Mouse (Mus musculus): ENCODE results near the gene Cnpy1.

Gene Cnpy1

DNA sequence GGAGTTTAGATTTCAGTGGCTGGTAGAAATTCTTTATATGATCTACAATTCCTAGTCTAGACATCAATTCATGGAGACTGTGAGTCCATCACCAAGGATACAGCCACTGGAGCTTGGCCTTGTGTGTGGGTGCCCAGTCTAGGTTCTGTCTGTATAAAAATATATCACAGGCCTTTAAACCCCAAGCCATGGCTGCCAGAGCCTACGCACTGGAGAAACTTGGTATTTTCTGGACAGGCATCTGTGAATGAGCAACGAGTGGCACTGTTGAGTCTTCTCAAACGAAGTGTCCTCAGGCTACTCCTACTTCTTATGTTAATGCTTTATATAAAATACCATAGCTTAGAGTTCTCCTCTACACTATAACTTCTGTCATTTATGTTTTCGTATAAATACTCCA lies 4.2 kb downstream of the Cnpy1 start:
- intact Hi-C loops (cut with DNase I): no loop called here

DNA sequence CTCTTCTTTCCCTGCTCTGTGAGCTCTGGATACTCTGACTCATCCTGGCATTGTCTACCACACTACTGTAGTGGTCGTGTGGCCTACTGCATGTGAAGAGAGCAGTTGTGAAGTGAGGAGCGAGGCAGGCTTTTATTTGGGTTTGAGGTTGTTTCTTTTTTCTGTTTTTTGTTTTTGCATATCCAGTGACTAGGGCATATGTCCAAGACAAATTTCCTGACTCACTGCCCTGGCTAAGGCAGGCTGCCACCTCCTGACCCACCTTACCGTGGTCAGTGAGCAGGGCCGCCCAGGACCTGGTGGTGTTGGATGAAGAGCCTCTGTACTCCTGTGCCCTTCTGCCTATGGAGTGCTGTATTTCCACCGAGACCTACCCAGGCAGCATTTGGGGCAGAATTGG lies 5.8 kb downstream of the Cnpy1 start:
- intact Hi-C loops (cut with DNase I): no loop called here

DNA sequence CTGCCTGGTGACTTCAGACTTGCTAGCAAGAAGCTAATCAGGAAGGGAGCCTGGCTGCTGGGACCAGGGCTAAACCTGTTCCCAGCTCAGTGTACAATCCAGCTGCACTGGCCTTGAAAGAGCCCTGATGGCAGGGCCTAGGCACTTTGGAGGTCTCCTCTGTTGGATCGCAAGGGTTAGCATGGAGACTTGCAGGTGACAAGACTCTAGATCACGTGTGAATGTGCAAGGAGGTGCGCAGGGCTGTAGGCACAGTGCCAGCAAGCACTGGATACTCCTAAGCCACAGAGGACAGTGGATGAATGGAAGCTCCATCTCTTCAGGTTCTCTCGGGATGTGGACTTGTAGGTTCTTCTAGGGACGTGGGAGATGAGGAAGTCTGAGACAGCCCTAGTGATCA lies 6.7 kb downstream of the Cnpy1 start:
- intact Hi-C loops (cut with DNase I): no loop called here

DNA sequence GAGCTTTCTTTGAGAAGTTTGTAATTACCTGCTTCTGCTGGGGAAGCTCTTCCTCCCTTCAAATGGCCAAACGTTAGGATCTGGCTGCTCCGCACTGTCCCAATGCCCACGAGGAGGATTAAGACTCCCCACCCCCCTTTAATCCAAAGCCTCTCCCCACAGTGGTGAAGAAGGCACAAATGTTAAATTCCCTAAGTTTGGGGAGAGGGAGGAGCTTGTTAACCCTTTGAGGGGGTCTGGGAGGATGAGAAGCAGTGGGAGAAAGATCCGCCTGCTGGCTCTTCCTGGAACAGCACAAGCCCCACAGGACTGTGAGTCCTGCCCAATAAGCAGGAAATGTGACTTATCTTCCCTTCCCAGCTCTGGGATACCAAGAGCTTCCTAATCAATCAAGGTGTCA lies 7.5 kb downstream of the Cnpy1 start:
- intact Hi-C loops (cut with DNase I): no loop called here

DNA sequence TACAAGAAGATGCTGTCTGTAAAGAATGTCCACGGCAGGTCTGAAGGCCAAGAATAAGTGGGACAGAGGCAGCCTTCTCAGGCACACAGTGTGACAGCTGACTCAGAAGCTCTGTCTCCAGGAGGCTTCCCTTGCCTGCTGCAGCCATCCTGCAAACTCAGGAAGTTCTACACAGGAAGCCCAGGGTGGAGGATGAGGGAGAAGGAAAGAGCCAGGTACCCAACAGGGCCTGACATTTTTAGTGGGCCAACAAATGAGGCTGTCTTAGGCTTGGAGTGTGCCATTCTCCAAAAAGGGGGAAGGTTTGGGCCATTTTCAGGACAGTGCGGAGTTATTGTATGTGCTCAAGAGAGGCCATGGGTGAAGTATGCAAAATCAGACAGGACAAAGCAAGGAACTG lies 7.9 kb downstream of the Cnpy1 start:
- intact Hi-C loops (cut with DNase I): no loop called here

DNA sequence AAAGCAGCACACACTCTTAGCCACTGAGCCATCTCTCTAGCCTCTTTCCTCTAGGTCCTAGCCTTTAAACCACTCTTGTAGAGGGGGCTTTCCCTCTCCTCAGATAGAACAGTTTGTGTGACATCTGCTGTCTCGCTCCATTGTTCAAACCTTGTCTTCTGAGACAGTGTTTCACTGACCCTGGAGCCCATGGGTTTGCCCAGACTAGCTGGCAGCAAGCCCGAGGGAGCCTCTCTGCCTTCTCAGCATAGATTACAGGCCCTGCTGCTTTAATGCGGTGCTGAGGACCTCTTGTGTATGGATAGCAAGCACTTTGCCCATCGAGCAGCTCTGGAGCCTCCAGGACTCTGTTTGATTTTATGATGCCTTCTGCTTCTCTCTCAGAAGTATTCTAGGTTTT lies 8.6 kb downstream of the Cnpy1 start:
- intact Hi-C loops (cut with DNase I): no loop called here

DNA sequence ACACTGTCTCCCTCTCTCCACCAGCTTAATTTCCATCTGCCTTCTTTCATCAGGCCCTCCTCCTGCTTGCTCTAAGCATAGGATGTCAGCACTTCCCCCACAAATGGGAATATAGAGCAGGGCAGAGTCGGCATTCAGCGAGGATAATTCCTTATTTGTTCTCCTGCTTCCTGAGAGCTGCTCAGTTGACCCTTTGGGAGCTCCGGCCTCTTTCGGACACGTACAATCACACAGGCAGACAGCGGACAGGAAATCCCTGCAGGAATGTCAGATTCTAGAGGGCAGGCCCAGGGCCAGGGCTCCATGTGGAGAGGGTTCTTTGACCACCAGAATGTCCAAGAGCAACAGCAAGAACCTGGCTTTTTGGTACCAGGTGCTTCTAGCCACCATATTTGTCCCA lies 9.5 kb downstream of the Cnpy1 start:
- intact Hi-C loops (cut with DNase I): no loop called here

DNA sequence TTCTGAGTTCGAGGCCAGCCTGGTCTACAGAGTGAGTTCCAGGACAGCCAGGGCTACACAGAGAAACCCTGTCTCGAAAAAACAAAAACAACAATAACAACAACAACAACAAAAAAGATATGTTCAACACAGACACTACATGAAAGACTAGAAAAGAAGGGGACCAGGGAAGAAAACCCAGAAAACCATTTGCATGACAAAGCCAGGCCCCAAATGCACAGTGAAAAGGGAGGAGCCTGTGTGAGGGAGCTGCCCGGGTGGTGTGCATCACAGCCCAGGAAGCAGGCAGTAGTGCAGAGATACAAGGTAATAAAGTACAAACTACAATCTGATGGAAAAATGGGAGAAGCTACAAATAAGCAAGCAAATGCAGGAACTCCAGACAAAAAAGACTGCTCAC lies 13.5 kb downstream of the Cnpy1 start:
- intact Hi-C loops (cut with DNase I): no loop called here

DNA sequence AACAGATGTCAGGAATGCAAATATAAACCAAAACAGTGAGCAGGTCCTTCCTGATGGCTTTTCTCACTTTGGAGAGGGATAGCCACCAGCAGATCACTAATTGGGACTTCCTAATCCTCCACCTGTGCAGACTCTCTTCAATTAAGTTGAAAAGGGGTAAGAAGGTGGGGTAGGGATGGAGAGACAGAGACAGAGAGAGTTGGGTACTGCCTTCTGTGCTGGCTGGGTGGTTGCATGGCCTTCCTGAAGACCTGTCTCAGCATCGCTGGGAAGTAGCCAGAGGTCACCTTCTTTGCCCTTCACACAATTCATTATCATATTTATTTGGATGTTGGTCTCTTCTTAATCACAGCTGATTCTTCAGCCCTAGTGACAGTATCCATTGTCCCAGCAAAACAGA lies 26.0 kb downstream of the Cnpy1 start:
- intact Hi-C loops (cut with DNase I): no loop called here

DNA sequence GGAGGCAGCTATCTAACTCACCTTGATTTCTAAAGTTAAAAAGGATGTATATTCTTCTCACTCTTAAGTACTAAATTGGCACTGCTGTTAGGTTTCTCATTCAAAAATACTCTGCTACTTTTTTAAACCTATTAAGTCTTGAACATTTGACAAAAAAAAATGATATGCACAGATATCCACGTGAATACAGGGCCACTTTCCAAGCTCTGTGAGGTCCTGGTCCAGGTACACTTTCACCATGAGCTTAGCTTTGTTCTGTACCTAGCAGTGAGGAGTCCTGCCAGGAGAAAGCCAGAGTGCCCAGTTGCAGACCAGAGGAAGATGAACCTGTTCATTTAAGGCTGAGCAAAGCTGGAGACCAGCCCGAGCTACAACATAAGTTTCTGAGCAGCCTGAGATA lies 32.2 kb downstream of the Cnpy1 start:
- intact Hi-C loops (cut with DNase I): no loop called here

DNA sequence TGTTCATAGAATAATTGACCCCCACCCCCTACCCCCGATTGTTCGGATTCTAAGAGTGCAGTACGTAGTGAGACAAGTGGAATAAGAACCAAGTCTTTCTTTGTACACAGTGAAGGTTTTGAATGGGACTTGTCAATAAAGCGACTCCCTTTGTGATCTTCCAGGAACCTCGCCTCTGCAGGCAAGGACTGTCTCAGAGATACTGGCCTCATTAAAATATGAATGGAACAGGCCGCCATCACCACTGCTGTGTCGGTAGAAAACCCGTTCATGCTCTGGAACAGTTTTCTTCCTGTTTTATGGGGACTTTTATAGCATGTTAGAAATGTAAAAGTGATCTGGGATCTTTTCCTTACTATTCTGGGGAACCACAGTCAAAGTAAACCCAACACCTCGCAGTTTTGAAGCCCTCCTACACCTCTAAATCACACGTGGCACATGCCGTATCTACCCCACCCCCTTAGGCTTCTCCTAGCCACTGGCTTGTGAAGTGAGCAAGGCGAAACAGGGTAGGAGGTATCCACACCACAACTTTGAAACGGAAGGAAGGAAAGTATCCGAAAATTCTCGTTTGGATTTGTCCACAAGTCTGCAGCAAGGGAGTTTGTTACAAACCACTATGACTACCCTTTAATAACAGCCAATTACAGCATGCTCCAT lies 33.8 kb downstream of the Cnpy1 start:
- intact Hi-C loops (cut with DNase I): no loop called here

DNA sequence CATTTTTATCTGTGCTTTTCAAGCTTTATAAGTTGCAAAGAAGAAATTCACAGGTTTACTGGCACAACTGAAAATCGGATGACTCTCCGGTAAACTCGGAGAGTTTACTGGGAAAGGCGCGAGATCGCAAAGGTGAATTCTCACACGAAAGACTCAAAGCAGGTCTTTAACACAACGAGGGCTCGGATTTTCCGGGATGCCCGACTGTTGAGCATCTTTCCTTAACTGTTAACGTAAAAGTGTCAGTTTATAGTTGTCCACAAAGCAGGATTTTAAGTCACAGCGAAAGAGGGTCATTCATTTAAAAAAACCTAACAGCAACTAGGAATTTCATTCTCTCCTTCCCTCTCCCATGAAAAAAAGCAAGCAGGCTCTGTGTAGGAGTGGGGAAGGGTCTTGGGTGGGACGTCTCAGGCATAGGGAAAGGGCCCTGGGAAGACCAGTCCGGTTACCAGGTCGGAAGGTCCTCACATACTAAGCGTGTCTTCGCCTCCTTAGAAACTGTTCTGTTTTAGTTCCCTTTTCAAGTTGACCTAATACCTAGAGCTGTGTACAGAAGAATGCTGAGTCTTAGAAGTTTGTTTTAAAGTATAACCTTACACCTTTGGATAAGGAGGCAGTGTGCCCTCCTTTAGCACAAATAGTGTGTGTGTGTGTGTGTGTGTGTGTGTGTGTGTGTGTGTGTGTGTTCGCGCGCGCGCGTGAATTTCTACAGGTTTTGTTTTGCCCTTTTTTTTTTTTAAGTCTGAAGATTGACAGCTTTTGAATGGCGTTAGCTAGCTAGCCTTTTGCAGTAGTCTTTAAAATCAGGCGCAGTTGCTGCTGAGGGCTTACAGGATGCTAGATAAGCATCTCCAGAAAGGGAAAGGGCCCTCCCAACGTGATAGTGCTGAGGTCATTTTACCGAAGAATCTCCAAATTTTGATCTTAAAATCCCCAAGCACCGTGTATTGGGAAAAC lies 34.7 kb downstream of the Cnpy1 start:
- intact Hi-C loops (cut with DNase I): no loop called here

DNA sequence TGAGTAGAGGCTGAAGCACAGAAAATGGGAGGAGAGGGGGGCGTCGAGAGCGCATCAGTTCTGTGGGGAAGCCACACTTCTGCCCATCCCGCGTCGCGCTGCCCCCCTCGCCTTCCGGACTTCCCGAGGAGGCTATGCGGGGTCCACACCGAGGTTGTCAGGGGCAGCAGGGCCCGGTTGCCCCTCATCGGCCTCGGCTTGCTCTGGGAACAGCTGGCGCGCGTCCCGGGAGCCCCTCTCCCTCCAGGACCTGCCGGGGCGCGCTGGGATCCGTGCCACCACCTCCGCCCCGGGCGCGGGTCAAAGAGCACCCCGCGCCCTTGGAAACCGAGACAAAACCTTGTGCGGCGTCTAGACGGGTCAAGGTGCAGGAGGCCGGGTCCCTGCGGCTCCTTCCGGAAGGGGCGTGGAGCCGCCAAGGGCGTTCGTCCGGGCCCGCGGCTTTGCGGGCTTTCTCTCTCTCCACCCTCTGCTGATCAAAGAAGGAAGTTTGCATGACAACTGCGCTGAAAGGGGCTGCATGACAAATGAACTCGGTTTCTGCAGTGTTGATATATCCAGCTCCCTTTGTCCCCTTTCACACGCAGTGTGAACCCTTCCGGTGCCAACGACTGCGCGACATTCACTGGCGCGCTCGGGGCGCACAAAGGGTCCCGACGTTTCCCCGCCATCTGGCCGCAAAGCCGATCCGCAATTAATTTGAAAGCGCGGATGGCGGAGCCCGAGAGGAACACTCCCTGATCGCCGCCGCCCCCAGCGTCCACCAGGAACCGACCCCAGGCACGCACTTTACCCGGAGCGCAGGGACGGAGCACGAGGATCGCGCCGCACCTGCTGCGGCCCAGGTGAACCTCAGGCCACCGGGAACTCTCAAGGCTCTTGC lies 35.8 kb downstream of the Cnpy1 start:
- intact Hi-C loops (cut with DNase I): no loop called here

DNA sequence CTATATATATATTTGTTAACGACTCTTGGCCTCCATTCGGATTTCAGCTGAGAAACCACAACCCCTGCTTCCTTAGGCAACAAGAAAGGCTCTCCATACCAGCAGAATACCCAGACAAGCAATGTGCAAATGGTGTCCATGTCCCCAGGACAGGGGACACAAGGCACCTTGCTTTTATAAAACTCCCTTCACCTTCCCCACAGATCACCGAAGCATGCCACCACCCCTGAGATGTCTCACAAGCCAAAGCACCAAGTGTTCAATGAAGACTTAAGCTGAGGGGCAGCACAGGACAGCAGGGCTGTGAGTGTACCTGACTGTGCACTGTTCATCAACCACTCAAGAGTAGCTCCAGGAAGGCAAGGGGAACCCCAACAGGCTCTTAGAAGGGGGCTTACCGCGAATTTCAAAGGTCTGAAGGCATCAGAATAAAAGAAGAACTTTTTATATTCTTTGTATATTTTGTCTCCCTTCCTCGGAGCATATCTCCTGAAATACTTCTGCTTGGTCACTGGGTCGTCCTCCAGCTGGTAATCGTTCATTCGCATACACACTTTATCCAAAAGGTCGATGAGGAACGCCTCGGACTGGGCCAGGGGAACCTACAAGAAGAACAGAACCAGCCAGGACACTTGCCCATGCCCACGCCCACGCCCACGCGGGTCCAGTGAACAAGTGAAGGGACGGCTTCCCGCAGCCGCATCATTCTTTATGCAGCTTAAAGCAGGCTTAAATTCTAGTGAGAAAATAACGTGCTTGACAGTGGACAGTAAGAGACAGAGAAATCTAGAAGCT lies 36.7 kb downstream of the Cnpy1 start:
- intact Hi-C loops (cut with DNase I): no loop called here

DNA sequence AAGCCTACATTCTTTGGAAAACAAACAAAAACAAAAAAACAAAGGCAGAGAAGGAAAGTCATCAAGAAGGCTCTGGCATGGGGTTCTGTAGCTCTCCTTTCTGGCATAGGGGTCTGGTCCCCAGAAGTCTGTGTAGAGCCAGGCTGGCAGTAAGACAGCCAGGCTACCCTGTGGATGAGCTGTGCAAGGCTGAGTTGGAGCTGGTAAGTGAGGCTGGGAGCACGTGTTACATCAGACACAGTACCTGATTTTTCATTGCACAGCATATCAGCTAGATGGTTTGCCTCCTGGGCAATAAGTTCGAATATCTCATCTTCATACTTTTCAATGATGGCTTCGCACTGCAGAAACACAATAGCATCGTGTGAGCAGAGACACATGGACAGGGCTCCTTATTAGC lies 38.6 kb downstream of the Cnpy1 start:
- intact Hi-C loops (cut with DNase I): no loop called here

DNA sequence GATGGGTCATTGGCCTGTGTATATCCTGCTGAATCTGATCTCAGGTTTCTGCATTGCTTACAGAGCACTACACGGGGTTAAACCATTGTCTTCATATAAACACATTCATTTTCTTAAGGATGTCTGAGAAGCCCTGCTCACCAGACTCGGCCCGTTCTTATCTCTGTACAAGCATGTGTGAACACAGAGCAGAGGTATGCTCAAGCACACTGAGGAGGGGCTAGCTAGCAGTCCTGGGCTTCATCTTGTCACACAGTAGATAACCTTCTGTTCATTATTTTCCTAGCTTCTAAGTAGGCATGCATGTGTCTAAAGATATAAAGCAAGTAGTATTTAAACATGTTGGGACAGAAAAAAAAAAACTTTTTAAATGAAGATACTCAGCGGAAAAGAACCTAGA lies 39.2 kb downstream of the Cnpy1 start:
- intact Hi-C loops (cut with DNase I): no loop called here

DNA sequence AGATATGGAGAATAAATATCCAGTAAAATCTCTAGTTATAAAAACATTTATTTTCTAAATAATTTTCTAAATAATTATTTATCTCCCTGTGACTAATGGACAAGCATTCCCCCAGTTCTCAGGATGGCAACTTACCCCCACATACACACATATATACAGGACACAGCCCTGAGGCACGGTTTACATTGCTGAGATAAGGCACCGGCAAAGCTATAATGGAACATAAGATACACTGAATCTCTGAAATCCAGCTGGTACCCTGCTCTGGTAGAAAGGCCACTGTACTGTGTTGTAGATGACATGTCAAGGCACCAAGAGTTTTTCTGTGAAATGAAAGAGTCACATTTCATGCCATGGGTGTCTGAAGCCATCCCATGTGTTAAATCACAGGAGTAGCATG lies 40.9 kb downstream of the Cnpy1 start:
- intact Hi-C loops (cut with DNase I): no loop called here

DNA sequence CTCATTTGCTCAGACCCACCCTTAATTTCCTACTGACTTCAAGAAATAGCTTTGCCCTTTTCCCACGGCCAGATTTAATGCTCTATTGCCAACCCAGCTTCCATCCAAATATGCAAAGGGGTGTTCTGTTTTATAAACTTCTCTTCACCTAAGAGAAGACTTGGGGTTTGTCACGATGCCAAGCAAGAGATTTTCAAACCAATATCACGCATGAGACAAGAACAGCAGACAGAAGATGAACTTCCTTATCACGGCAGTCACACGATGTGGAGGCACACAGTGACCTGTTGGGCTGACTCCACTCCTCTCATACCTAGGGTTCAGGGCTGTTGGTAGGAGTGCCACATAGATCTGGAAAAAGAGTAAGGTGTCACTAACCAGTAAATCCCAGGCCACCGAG lies 42.5 kb downstream of the Cnpy1 start:
- intact Hi-C loops (cut with DNase I): no loop called here

DNA sequence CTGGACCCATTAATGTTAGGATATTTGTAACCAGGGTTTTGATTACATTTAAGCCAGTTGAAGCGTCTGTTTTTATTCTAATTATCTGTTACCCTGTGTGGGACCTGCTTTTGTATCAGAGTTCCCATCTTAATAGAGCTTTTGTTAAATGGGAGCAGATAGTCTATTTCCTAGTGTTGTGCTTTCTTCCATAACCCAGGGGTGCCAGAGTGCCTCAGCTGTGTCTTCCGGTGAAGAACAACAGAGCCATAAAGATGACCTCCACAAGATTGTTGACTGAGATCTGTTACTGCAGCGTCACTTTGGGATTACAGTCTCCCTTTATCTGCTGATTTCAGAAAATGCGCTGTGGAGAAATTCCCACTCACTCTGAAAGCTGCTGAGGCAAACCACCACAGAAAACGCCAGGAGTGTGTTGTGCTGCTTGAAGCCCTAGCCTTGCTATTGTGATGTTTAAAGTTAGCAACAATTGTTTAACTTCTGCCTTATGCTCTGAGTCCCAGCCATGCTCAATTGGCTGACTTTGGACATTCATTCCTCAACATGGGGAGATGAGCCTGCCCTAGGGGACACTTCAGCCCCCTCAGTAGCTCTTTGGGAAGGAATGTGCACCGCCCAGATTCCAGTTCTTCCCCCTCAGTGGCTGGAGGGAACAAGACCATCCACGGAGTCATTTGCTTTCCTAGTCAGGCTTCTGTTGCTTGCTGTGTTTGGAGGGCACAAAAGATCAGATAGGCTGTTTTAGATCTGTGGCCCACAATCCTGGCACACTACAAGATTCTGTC lies 46.3 kb downstream of the Cnpy1 start:
- intact Hi-C loops (cut with DNase I): no loop called here

DNA sequence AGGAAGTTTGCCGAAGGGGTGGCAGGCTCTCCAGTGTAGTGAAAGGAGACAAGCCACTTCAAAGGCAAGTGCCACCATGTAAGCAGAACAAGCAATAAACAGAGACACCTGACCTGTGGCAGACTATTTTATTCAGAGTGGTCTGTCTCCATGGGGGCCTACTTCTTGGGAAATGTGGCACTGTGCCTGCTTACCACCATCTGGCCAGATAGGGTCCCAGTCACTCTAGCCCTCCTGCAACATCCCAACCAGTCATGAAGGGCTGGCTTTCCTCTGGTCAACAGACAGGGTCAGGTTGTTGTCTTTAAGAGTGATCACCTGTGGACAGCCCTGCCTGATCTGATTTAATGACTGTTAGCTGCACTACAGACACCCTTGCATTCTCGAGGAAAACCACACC lies 50.1 kb downstream of the Cnpy1 start:
- intact Hi-C loops (cut with DNase I): no loop called here
